Comparison of ENCODE assay signal across 30 mouse cellular contexts in the genomic region with DNA sequence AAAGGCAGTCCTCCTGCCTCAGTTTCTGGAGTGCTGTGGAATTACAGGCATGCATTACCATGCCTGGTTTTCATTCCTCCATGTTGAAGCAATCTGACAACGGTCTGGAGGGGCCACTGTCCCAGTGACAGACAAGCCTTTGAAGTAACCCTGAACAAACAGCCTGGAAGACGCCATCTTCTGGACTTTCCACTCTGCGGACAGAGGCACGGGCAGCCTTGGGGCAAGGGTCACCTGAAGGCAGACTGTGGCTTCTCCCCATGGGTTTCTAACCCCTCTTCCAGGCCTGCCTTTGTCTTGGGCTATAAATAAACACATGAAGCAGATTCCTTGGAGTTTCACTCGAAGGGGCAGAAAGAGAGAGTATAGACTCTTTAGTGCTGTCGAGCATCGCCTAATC.
DNase-seq lines count a peak whose midpoint lies in the region; ATAC-seq and TF ChIP-seq lines count a peak whose summit lies in the region.
"Had no signal": no experiment of that assay in that cellular context is flagged by ENCODE, and none has a peak within 500 bp of the region (broad histone marks: within the 10 kb centered on the region; RNA-seq: fewer than 3 reads in every experiment).

No protein-coding gene starts in this region.

- H3K36me3 ChIP-seq in limb, embryonic 14.5 days (ENCODE audit: control insufficient read depth, insufficient read depth, low read length): no peaks in the 10 kb centered on the region
- H3K36me3 ChIP-seq in limb, embryonic 10.5 days: no peaks in the 10 kb centered on the region
- no peaks in the 10 kb centered on the region for H3K36me3 ChIP-seq in embryonic facial prominence, embryonic 10.5 days (replicated peaks)
- H3K36me3 ChIP-seq: heart, embryonic 10.5 days; heart, embryonic 15.5 days; hindbrain, embryonic 12.5 days; limb, embryonic 13.5 days; liver, embryonic 12.5 days had no signal

- H3K4me3 ChIP-seq in limb, embryonic 14.5 days (replicated peaks; ENCODE audit: low read length): no peak overlapping the region
- no peak overlapping the region for H3K4me3 ChIP-seq in limb, embryonic 10.5 days
- H3K4me3 ChIP-seq in embryonic facial prominence, embryonic 10.5 days: no peak overlapping the region
- H3K4me3 ChIP-seq: heart, embryonic 10.5 days; heart, embryonic 15.5 days; hindbrain, embryonic 12.5 days; layer of hippocampus, adult 2 months; left cerebral cortex, adult 2 months; limb, embryonic 13.5 days; liver, embryonic 12.5 days had no signal

- H3K4me1 ChIP-seq in limb, embryonic 14.5 days (ENCODE audit: control insufficient read depth, insufficient read depth, low read length): 0 out of 2 replicates have a peak, but pooled peaks cover 6% of the 10 kb centered on the region
- H3K4me1 ChIP-seq in limb, embryonic 10.5 days: peaks cover 13% of the 10 kb centered on the region
- H3K4me1 ChIP-seq in embryonic facial prominence, embryonic 10.5 days: peaks cover 12% of the 10 kb centered on the region
- H3K4me1 ChIP-seq: liver, embryonic 12.5 days had no signal

- TF ChIP-seq POLR2A in limb, embryonic 14.5 days (IDR thresholded peaks at IDR 0.05; ENCODE audit: borderline replicate concordance, extremely low read depth, insufficient read depth, insufficient read length): no peak

- 32% methylated on average over 7 of the region's 7 CpGs for WGBS in limb, embryonic 14.5 days
- whole genome bisulfite sequencing in limb, embryonic 10.5 days: 37% methylated on average over 7 of the region's 7 CpGs
- WGBS in embryonic facial prominence, embryonic 10.5 days: 41% methylated on average over 7 of the region's 7 CpGs

- no peak overlapping the region for H3K9ac ChIP-seq in limb, embryonic 14.5 days (ENCODE audit: low read depth, low read length, severe bottlenecking)
- H3K9ac ChIP-seq: heart, embryonic 15.5 days; hindbrain, embryonic 12.5 days; limb, embryonic 13.5 days; liver, embryonic 12.5 days; liver, postnatal 0 days had no signal

- no peaks in the 10 kb centered on the region for H3K9me3 ChIP-seq in limb, embryonic 14.5 days (ENCODE audit: control insufficient read depth, low read length)
- no peaks in the 10 kb centered on the region for H3K9me3 ChIP-seq in limb, embryonic 10.5 days (replicated peaks)
- H3K9me3 ChIP-seq in embryonic facial prominence, embryonic 10.5 days: no peaks in the 10 kb centered on the region
- H3K9me3 ChIP-seq: heart, embryonic 10.5 days; heart, embryonic 15.5 days; hindbrain, embryonic 12.5 days; limb, embryonic 13.5 days; liver, embryonic 12.5 days had no signal

- H3K27me3 ChIP-seq in limb, embryonic 14.5 days (ENCODE audit: control insufficient read depth, insufficient read depth, low read length): no peaks in the 10 kb centered on the region
- H3K27me3 ChIP-seq in limb, embryonic 10.5 days (ENCODE audit: low read depth, poor library complexity, severe bottlenecking): no peaks in the 10 kb centered on the region
- H3K27me3 ChIP-seq in embryonic facial prominence, embryonic 10.5 days (replicated peaks; ENCODE audit: low read depth, poor library complexity, severe bottlenecking): no peaks in the 10 kb centered on the region
- H3K27me3 ChIP-seq: heart, embryonic 15.5 days; hindbrain, embryonic 12.5 days; limb, embryonic 13.5 days; liver, embryonic 12.5 days; Patski had no signal

- ATAC-seq in limb, embryonic 14.5 days (ENCODE audit: low FRiP score, low read depth): 0 out of 2 replicates have a peak, but pooled peaks have one; percentile 17
- ATAC-seq: forebrain, embryonic 14.5 days; intestine, postnatal 0 days; liver, embryonic 12.5 days; liver, postnatal 0 days; Patski had no signal

- H3K27ac ChIP-seq in limb, embryonic 14.5 days (replicated peaks; ENCODE audit: low read depth, low read length): no peak overlapping the region
- no peak overlapping the region for H3K27ac ChIP-seq in limb, embryonic 10.5 days
- 0 out of 2 replicates have a peak overlapping the region, but pooled peaks have one; percentile 40 for H3K27ac ChIP-seq in embryonic facial prominence, embryonic 10.5 days (replicated peaks)
- H3K27ac ChIP-seq: heart, embryonic 10.5 days; heart, embryonic 15.5 days; hindbrain, embryonic 12.5 days; layer of hippocampus, adult 2 months; left cerebral cortex, adult 2 months; limb, embryonic 13.5 days; liver, embryonic 12.5 days; stomach, postnatal 0 days had no signal

- H3K4me2 ChIP-seq in limb, embryonic 14.5 days (replicated peaks; ENCODE audit: low read depth, low read length, severe bottlenecking): no peak overlapping the region
- H3K4me2 ChIP-seq: heart, embryonic 15.5 days; hindbrain, embryonic 12.5 days; limb, embryonic 13.5 days; liver, embryonic 12.5 days had no signal

- DNase-seq in kidney, adult 11 months: peak; percentile 13
- DNase-seq in kidney, postnatal 4 days: no peak
- no peak for DNase-seq in limb, embryonic 14.5 days (ENCODE audit: low spot score)
- DNase-seq in limb, embryonic 10.5 days (ENCODE audit: low spot score): no peak
- DNase-seq in embryonic facial prominence, embryonic 10.5 days (ENCODE audit: low spot score): no peak
- peak; percentile 81 for DNase-seq in yolk sac, embryonic 10.5 days (ENCODE audit: low spot score)
- no peak for DNase-seq in retina, postnatal 1 day
- DNase-seq: adrenal gland, postnatal 10 days; cerebellum, adult 11 months; cerebellum, adult 9-10 months; cerebellum, postnatal 36 days; gastrocnemius, postnatal 25 days; heart, adult 11 months; liver, postnatal 0 days; lung, postnatal 36 days; midbrain, embryonic 14.5 days; right cerebral cortex, postnatal 4 days; thymus, adult 2 months; thymus, postnatal 4 days had no signal

Comparison
In these comparisons a context has a peak if more than half of its experiments do, and no peak if none do; other contexts are left out.
1. DNase-seq: peak in kidney, adult 11 months (single experiment) and yolk sac, embryonic 10.5 days (single experiment); none in kidney, postnatal 4 days (0 of 2), limb, embryonic 14.5 days (single experiment), limb, embryonic 10.5 days (single experiment), embryonic facial prominence, embryonic 10.5 days (single experiment) and retina, postnatal 1 day (single experiment).